Mouse (Mus musculus): ENCODE data around the gene Mylpf. TPM values are rescaled to one million over a fixed set of nuclear protein-coding genes. Genes with fewer than 3 reads are reported as not detected.

Gene Mylpf
- polyA plus RNA-seq, 1 experiment from 2014 or later = 14.0 TPM

GRCm38 (mm10) chr7:127187351-127187750 lies 21.3 kb upstream of the Mylpf start:
- no peak overlapping the region for H3K4me3 ChIP-seq
- H3K27ac ChIP-seq = no peak overlapping the region
- no peaks in the 10 kb centered on the region for H3K9me3 ChIP-seq
- no peak overlapping the region for H3K9ac ChIP-seq
- H3K4me2 ChIP-seq = no peak overlapping the region
- H3K4me1 ChIP-seq = no peaks in the 10 kb centered on the region
- 72% methylated on average over 10 of the region's 10 CpGs for WGBS
- ATAC-seq (ENCODE audit: borderline replicate concordance, extremely low read depth, low FRiP score, low TSS enrichment) = no peak
- H3K27me3 ChIP-seq = no peaks in the 10 kb centered on the region
- peaks cover 11% of the 10 kb centered on the region for H3K36me3 ChIP-seq

- no peaks in the 10 kb centered on the region for H3K9me3 ChIP-seq
- H3K4me1 ChIP-seq = no peaks in the 10 kb centered on the region
- no peak; the same call in 1 of the 2 replicates for ATAC-seq (ENCODE audit: borderline replicate concordance, extremely low read depth, low FRiP score, low TSS enrichment)
- H3K4me3 ChIP-seq = no peak overlapping the region
- H3K27ac ChIP-seq = no peak overlapping the region
- WGBS = 74% methylated on average over 17 of the region's 17 CpGs
- no peak overlapping the region for H3K4me2 ChIP-seq
- H3K27me3 ChIP-seq = no peaks in the 10 kb centered on the region
- peaks cover 23% of the 10 kb centered on the region for H3K36me3 ChIP-seq
- no peak overlapping the region for H3K9ac ChIP-seq
Observed at GRCm38 (mm10) chr7:127188305-127189276, 20.1 kb upstream of the Mylpf start.

- no peak overlapping the region for H3K9ac ChIP-seq
- peaks cover 34% of the 10 kb centered on the region for H3K36me3 ChIP-seq
- 80% methylated on average over 6 of the region's 6 CpGs for WGBS
- no peak overlapping the region for H3K4me3 ChIP-seq
- no peak overlapping the region for H3K27ac ChIP-seq
- no peaks in the 10 kb centered on the region for H3K27me3 ChIP-seq
- no peak overlapping the region for H3K4me2 ChIP-seq
- peaks cover 12% of the 10 kb centered on the region for H3K4me1 ChIP-seq
- ATAC-seq (ENCODE audit: borderline replicate concordance, extremely low read depth, low FRiP score, low TSS enrichment) = no peak
- no peaks in the 10 kb centered on the region for H3K9me3 ChIP-seq
Observed at GRCm38 (mm10) chr7:127190672-127191071, 18.0 kb upstream of the Mylpf start.

- Histone ChIP-seq H3K27ac (no peak overlapping the region), H3K4me1 (peaks cover 20% of the 10 kb centered on the region), H3K27me3 (no peaks in the 10 kb centered on the region), H3K9me3 (no peaks in the 10 kb centered on the region), H3K36me3 (peaks cover 46% of the 10 kb centered on the region), H3K4me3 (no peak overlapping the region), H3K9ac (no peak overlapping the region), H3K4me2 (no peak overlapping the region)
- WGBS = 95% methylated on average over 5 of the region's 5 CpGs
- no peak for ATAC-seq (ENCODE audit: borderline replicate concordance, extremely low read depth, low FRiP score, low TSS enrichment)
Observed at GRCm38 (mm10) chr7:127192989-127193388, 15.7 kb upstream of the Mylpf start.

- H3K9me3 ChIP-seq = no peaks in the 10 kb centered on the region
- WGBS = 85% methylated on average over 17 of the region's 17 CpGs
- H3K4me3 ChIP-seq = peak overlapping the region; percentile 70
- no peak for ATAC-seq (ENCODE audit: borderline replicate concordance, extremely low read depth, low FRiP score, low TSS enrichment)
- H3K9ac ChIP-seq = no peak overlapping the region
- peak overlapping the region; percentile 73 for H3K4me2 ChIP-seq
- H3K27me3 ChIP-seq = no peaks in the 10 kb centered on the region
- no peak overlapping the region for H3K27ac ChIP-seq
- H3K36me3 ChIP-seq = peaks cover 58% of the 10 kb centered on the region
- peaks cover 20% of the 10 kb centered on the region for H3K4me1 ChIP-seq
Observed at GRCm38 (mm10) chr7:127194011-127194632, 14.6 kb upstream of the Mylpf start.

GRCm38 (mm10) chr7:127194633-127195029 lies 14.1 kb upstream of the Mylpf start:
- Histone ChIP-seq H3K9ac (peak overlapping the region; percentile 60), H3K27ac (no peak overlapping the region; the same call in 1 of the 2 replicates), H3K4me2 (peak overlapping the region; percentile 73), H3K36me3 (peaks cover 63% of the 10 kb centered on the region), H3K4me1 (peaks cover 20% of the 10 kb centered on the region), H3K9me3 (no peaks in the 10 kb centered on the region), H3K4me3 (peak overlapping the region; percentile 70), H3K27me3 (no peaks in the 10 kb centered on the region)
- 56% methylated on average over 7 of the region's 7 CpGs for WGBS
- no peak for ATAC-seq (ENCODE audit: borderline replicate concordance, extremely low read depth, low FRiP score, low TSS enrichment)

- Histone ChIP-seq H3K4me3 (peak within 1 kb of the TSS; percentile 70), H3K9ac (peak within 1 kb of the TSS; percentile 60), H3K27ac (peak within 1 kb of the TSS; percentile 87), H3K4me2 (peak within 1 kb of the TSS; percentile 73), H3K4me1 (peaks cover 20% of the 10 kb centered on the region), H3K36me3 (peaks cover 74% of the 10 kb centered on the region), H3K27me3 (no peaks in the 10 kb centered on the region), H3K9me3 (no peaks in the 10 kb centered on the region)
- WGBS = under 1% methylated on average over 51 of the region's 51 CpGs
- peak; percentile 94 for ATAC-seq (ENCODE audit: borderline replicate concordance, extremely low read depth, low FRiP score, low TSS enrichment)
Observed at GRCm38 (mm10) chr7:127195544-127196295, 13.0 kb upstream of the Mylpf start, which contains the start of gene Cd2bp2. Cd2bp2 (minus strand) TSS chr7:127196050.

- Histone ChIP-seq H3K9me3 (no peaks in the 10 kb centered on the region), H3K4me2 (peak overlapping the region; percentile 69), H3K4me3 (peak overlapping the region; percentile 70), H3K9ac (peak overlapping the region; percentile 54), H3K27me3 (no peaks in the 10 kb centered on the region), H3K27ac (peak overlapping the region; percentile 74), H3K36me3 (peaks cover 77% of the 10 kb centered on the region), H3K4me1 (peaks cover 20% of the 10 kb centered on the region)
- no peak for ATAC-seq (ENCODE audit: borderline replicate concordance, extremely low read depth, low FRiP score, low TSS enrichment)
- 51% methylated on average over 11 of the region's 11 CpGs for WGBS
Observed at GRCm38 (mm10) chr7:127196484-127196883, 12.2 kb upstream of the Mylpf start.

GRCm38 (mm10) chr7:127206606-127207005 lies 2.1 kb upstream of the Mylpf start:
- ATAC-seq (ENCODE audit: borderline replicate concordance, extremely low read depth, low FRiP score, low TSS enrichment) = no peak
- peak overlapping the region; percentile 89 for H3K4me2 ChIP-seq
- H3K9me3 ChIP-seq = no peaks in the 10 kb centered on the region
- H3K4me1 ChIP-seq = peaks cover 25% of the 10 kb centered on the region
- WGBS = 38% methylated on average over 2 of the region's 2 CpGs
- H3K4me3 ChIP-seq = peak overlapping the region; percentile 78
- peak overlapping the region; percentile 25; the same call in 1 of the 2 replicates for H3K27ac ChIP-seq
- peak overlapping the region; percentile 93 for H3K9ac ChIP-seq
- H3K36me3 ChIP-seq = peaks cover 21% of the 10 kb centered on the region
- no peaks in the 10 kb centered on the region for H3K27me3 ChIP-seq

GRCm38 (mm10) chr7:127207374-127208294 lies 1.1 kb upstream of the Mylpf start:
- Histone ChIP-seq H3K9me3 (no peaks in the 10 kb centered on the region), H3K27me3 (no peaks in the 10 kb centered on the region), H3K4me1 (peaks cover 25% of the 10 kb centered on the region), H3K9ac (peak overlapping the region; percentile 93), H3K4me3 (peak overlapping the region; percentile 78), H3K4me2 (peak overlapping the region; percentile 89), H3K27ac (peak overlapping the region; percentile 85), H3K36me3 (peaks cover 13% of the 10 kb centered on the region)
- under 1% methylated on average over 52 of the region's 53 CpGs for WGBS
- ATAC-seq (ENCODE audit: borderline replicate concordance, extremely low read depth, low FRiP score, low TSS enrichment) = peak; percentile 6

GRCm38 (mm10) chr7:127208295-127208552 lies 466 bp upstream of the Mylpf start, which contains the start of gene Tbc1d10b:
Tbc1d10b (minus strand) TSS chr7:127208468.
- Histone ChIP-seq H3K9me3 (no peaks in the 10 kb centered on the region), H3K4me2 (peak within 1 kb of the TSS; percentile 89), H3K9ac (peak within 1 kb of the TSS; percentile 93), H3K4me1 (peaks cover 25% of the 10 kb centered on the region), H3K4me3 (peak within 1 kb of the TSS; percentile 78), H3K27ac (peak within 1 kb of the TSS; percentile 85), H3K36me3 (peaks cover 7% of the 10 kb centered on the region), H3K27me3 (no peaks in the 10 kb centered on the region)
- WGBS = under 1% methylated on average over 42 of the region's 44 CpGs
- ATAC-seq (ENCODE audit: borderline replicate concordance, extremely low read depth, low FRiP score, low TSS enrichment) = peak; percentile 43
